Mouse (Mus musculus) erythroblast, embryonic 14.5 days (primary cell): Measurements from ENCODE around the gene Vti1a.

Source experiments
- GATA1 ChIP-seq: IDR thresholded peaks from 2 replicates; pipeline ENCODE4 v1.6.1; 2012; ENCODE audit warnings: low read length, inconsistent platforms, mixed read lengths
- TAL1 ChIP-seq: IDR thresholded peaks from 3 replicates; pipeline ENCODE4 v1.6.1; 2012; ENCODE audit warnings: low read length, inconsistent platforms, mixed read lengths

DNA sequence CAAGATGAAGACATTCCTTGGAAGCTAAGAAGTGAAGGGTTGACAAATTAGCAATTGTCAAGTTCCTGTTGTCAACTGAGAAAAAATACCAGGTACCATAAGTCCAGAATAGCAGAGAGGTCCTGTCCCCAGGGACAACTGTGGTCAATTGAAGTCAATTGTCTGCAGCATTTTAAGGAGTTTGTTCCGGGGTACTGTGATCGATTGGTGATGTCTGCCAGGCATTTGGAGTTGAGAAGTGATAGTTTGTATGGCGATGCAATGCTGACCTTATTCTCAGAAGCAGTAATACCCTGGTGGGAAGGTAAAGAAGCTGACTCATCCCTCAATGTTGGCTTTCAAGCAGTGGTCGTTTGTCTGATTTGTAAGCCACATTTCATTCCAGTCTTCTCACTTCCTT is 170.4 kb downstream of the Vti1a start:
- TF ChIP-seq TAL1 (no peak), GATA1 (no peak)
